9 mouse cellular contexts compared by ENCODE assay signal in genomic region chr10:52419402-52419801, GRCm38 (mm10). TPM values are rescaled to one million over a fixed set of nuclear protein-coding genes. Genes with fewer than 3 reads are reported as not detected.
DNase-seq lines count a peak whose midpoint lies in the region; ATAC-seq and TF ChIP-seq lines count a peak whose summit lies in the region.
"Had no signal": no experiment of that assay in that cellular context is flagged by ENCODE, and none has a peak within 500 bp of the region (broad histone marks: within the 10 kb centered on the region; RNA-seq: fewer than 3 reads in every experiment).

No protein-coding gene starts in this region.

- no peak overlapping the region for H3K4me3 ChIP-seq in forebrain, embryonic 11.5 days (ENCODE audit: low read depth, low read length)
- peak overlapping the region; percentile 100 for H3K4me3 ChIP-seq in intestine, postnatal 0 days (ENCODE audit: low read depth, low read length)
- H3K4me3 ChIP-seq in midbrain, embryonic 16.5 days (ENCODE audit: low read depth, low read length): peak overlapping the region; percentile 69; the same call in 1 of the 2 replicates

- intact Hi-C loops in heart, postnatal 36 days (cut with DNase I): loop anchor here (2.0 kb wide), 1 partner anchor 37 kb away; the partner anchor contains the start of gene Gopc

- H3K4me2 ChIP-seq in forebrain, embryonic 11.5 days (ENCODE audit: low read depth, low read length, severe bottlenecking): peak overlapping the region; percentile 59; the same call in 1 of the 2 replicates
- H3K4me2 ChIP-seq in intestine, postnatal 0 days (replicated peaks; ENCODE audit: low read depth): peak overlapping the region; percentile 73
- H3K4me2 ChIP-seq in midbrain, embryonic 16.5 days (ENCODE audit: low read length): peak overlapping the region; percentile 88

- no peaks in the 10 kb centered on the region for H3K27me3 ChIP-seq in forebrain, embryonic 11.5 days (ENCODE audit: control insufficient read depth, insufficient read depth, low read length)
- no peaks in the 10 kb centered on the region for H3K27me3 ChIP-seq in intestine, postnatal 0 days (replicated peaks; ENCODE audit: control insufficient read depth, insufficient read depth, low read length)
- no peaks in the 10 kb centered on the region for H3K27me3 ChIP-seq in midbrain, embryonic 16.5 days (ENCODE audit: control insufficient read depth, insufficient read depth, low read depth, low read length)

- WGBS in forebrain, embryonic 11.5 days: 89% methylated on average over 4 of the region's 4 CpGs
- 39% methylated on average over 4 of the region's 4 CpGs for WGBS in intestine, postnatal 0 days
- WGBS in midbrain, embryonic 16.5 days: 88% methylated on average over 4 of the region's 4 CpGs

- no peak for TF ChIP-seq CTCF in intestine, postnatal 0 days (IDR thresholded peaks at IDR 0.05; ENCODE audit: low read depth)

- H3K9me3 ChIP-seq in forebrain, embryonic 11.5 days (ENCODE audit: control insufficient read depth, low read length): no peaks in the 10 kb centered on the region
- no peaks in the 10 kb centered on the region for H3K9me3 ChIP-seq in intestine, postnatal 0 days (ENCODE audit: control insufficient read depth)
- no peaks in the 10 kb centered on the region for H3K9me3 ChIP-seq in midbrain, embryonic 16.5 days (replicated peaks; ENCODE audit: control insufficient read depth, low read length, poor library complexity, severe bottlenecking)

- no peak for ATAC-seq in forebrain, embryonic 11.5 days (replicated peaks; ENCODE audit: low FRiP score)
- no peak for ATAC-seq in intestine, postnatal 0 days
- no peak for ATAC-seq in midbrain, embryonic 16.5 days

- H3K36me3 ChIP-seq in forebrain, embryonic 11.5 days (ENCODE audit: control insufficient read depth, insufficient read depth, low read length): no peaks in the 10 kb centered on the region
- H3K36me3 ChIP-seq in intestine, postnatal 0 days (ENCODE audit: control insufficient read depth, insufficient read depth): no peaks in the 10 kb centered on the region
- no peaks in the 10 kb centered on the region for H3K36me3 ChIP-seq in midbrain, embryonic 16.5 days (ENCODE audit: control insufficient read depth, insufficient read depth, low read length)

- no peak overlapping the region for H3K27ac ChIP-seq in forebrain, embryonic 11.5 days (ENCODE audit: low read depth, low read length)
- H3K27ac ChIP-seq in intestine, postnatal 0 days (ENCODE audit: low read depth, low read length): peak overlapping the region; percentile 96
- H3K27ac ChIP-seq in midbrain, embryonic 16.5 days (ENCODE audit: low read length): no peak overlapping the region

- peaks cover 6% of the 10 kb centered on the region; the same call in 1 of the 2 replicates for H3K4me1 ChIP-seq in forebrain, embryonic 11.5 days (replicated peaks; ENCODE audit: control insufficient read depth, insufficient read depth, low read length)
- H3K4me1 ChIP-seq in intestine, postnatal 0 days (replicated peaks; ENCODE audit: control insufficient read depth, insufficient read depth, low read length): peaks cover 10% of the 10 kb centered on the region
- H3K4me1 ChIP-seq in midbrain, embryonic 16.5 days (ENCODE audit: control insufficient read depth, insufficient read depth, low read length): peaks cover 31% of the 10 kb centered on the region

- H3K9ac ChIP-seq in forebrain, embryonic 11.5 days (ENCODE audit: low read length): no peak overlapping the region
- peak overlapping the region; percentile 24; the same call in 1 of the 2 replicates for H3K9ac ChIP-seq in intestine, postnatal 0 days (ENCODE audit: low read depth, low read length)
- H3K9ac ChIP-seq in midbrain, embryonic 16.5 days (ENCODE audit: low read depth, low read length): no peak overlapping the region

- DNase-seq in heart, adult 9 months (ENCODE audit: low spot score in 2 of 2): peak; percentile 11 to 35
- no peak for DNase-seq in heart, postnatal 36 days
- no peak for DNase-seq in forebrain, embryonic 11.5 days (ENCODE audit: low spot score)
- no peak for DNase-seq in spleen, postnatal 36 days (ENCODE audit: low spot score in 2 of 2)
- no peak for DNase-seq in cerebellum, postnatal 14 days
- DNase-seq in ovary, adult 18-20 months (ENCODE audit: low spot score): no peak
- DNase-seq: embryo, embryonic 11 days had no signal

RNA-seq across cellular contexts. Expression of gene Nus1, which starts 2.1 kb away (rescaled TPM):
- total RNA-seq in heart, postnatal 36 days (2021): 10 to 100 TPM; 28.9 to 33.6 TPM
- polyA plus RNA-seq in forebrain, embryonic 11.5 days (2014; fragmentation: Nextera tagmentation; extraction: Ambion mirVana): 15.1 and 16.9 TPM in 2 replicates
- 24.7 and 26.4 TPM in 2 replicates for polyA plus RNA-seq in intestine, postnatal 0 days (2015; fragmentation: Nextera tagmentation; extraction: Ambion mirVana)
- polyA plus RNA-seq in midbrain, embryonic 16.5 days (2015; fragmentation: Nextera tagmentation; extraction: Ambion mirVana): 23.5 and 24.7 TPM in 2 replicates

RNA-seq across cellular contexts. Expression of gene Nepn, which starts 30.6 kb away (rescaled TPM):
- total RNA-seq in heart, postnatal 36 days (2021): under 1 TPM; 0.53 to 0.65 TPM
- polyA plus RNA-seq in forebrain, embryonic 11.5 days (2014; fragmentation: Nextera tagmentation; extraction: Ambion mirVana): not detected in 2 replicates
- polyA plus RNA-seq in intestine, postnatal 0 days (2015; fragmentation: Nextera tagmentation; extraction: Ambion mirVana): 0.18 and 0.80 TPM in 2 replicates
- not detected in 2 replicates for polyA plus RNA-seq in midbrain, embryonic 16.5 days (2015; fragmentation: Nextera tagmentation; extraction: Ambion mirVana)

RNA-seq across cellular contexts. Expression of gene Gopc, which starts 37.5 kb away (rescaled TPM):
- total RNA-seq in heart, postnatal 36 days (2021): 10 to 100 TPM; 12.1 to 13.4 TPM
- 15.2 and 16.2 TPM in 2 replicates for polyA plus RNA-seq in forebrain, embryonic 11.5 days (2014; fragmentation: Nextera tagmentation; extraction: Ambion mirVana)
- 10.3 and 10.4 TPM in 2 replicates for polyA plus RNA-seq in intestine, postnatal 0 days (2015; fragmentation: Nextera tagmentation; extraction: Ambion mirVana)
- polyA plus RNA-seq in midbrain, embryonic 16.5 days (2015; fragmentation: Nextera tagmentation; extraction: Ambion mirVana): 24.8 and 27.4 TPM in 2 replicates

Comparison
In these comparisons a context has a peak if more than half of its experiments do, and no peak if none do; other contexts are left out.
1. DNase-seq: peak in heart, adult 9 months (2 of 2); none in heart, postnatal 36 days (0 of 2), forebrain, embryonic 11.5 days (single experiment), spleen, postnatal 36 days (0 of 2), cerebellum, postnatal 14 days (0 of 2) and ovary, adult 18-20 months (single experiment).
2. Peak in every context shown above with its lines, with median percentiles within 50 percentile points of each other: H3K4me2 ChIP-seq.